Mouse (Mus musculus) macrophage (primary cell): ENCODE measurements around the gene Mrpl17. TPM values are rescaled to one million over a fixed set of nuclear protein-coding genes. Genes with fewer than 3 reads are reported as not detected.
A peak's percentile ranks its signal among the peaks of the same experiment; 100 is the strongest.
"Not testable (repeated sequence)": the region's sequence is repeated elsewhere in the genome, so short reads cannot be mapped to it uniquely, and the experiment has no call there.

ENCODE experiments used
- H3K27ac ChIP-seq: fragments of 350-480 bp; formaldehyde crosslinking; 2 replicates; pipeline ENCODE4 v1.9.0; 2021
- H3K36me3 ChIP-seq: fragments of 350-480 bp; formaldehyde crosslinking; 2 replicates; pipeline ENCODE4 v1.9.0; 2021; ENCODE audit errors: inconsistent target
- H3K4me3 ChIP-seq: fragments of 350-480 bp; formaldehyde crosslinking; 2 replicates; pipeline ENCODE4 v1.9.0; 2021; ENCODE audit errors: inconsistent target
- H3K79me2 ChIP-seq: fragments of 350-480 bp; formaldehyde crosslinking; 2 replicates; pipeline ENCODE4 v1.9.0; 2021; ENCODE audit errors: inconsistent target
- WGBS: methylation state at CpG from one replicate; pipeline ENCODE4 v1.1.7; 2026; ENCODE audit warnings: inconsistent platforms; ENCODE audit not compliant: missing documents; 5-methylcytosine and 5-hydroxymethylcytosine counted together
- polyA plus RNA-seq: library from polyadenylated mRNA; stranded (reverse); fragments of 250-400 nt; gene quantifications from 3 replicates; pipeline ENCODE4 v1.2.4, GENCODE M21; 2018; ENCODE audit warnings: inconsistent platforms
- total RNA-seq, 78 experiments: library from RNA; depleted of rRNA; stranded (reverse); fragments of 250-400 nt; gene quantifications; 1 replicate in 9 of 78; 2 replicates in 24 of 78; 3 replicates in 43 of 78; 4 replicates in 2 of 78; pipeline ENCODE4 v1.2.4; 2018; ENCODE audit warnings: inconsistent platforms in 56 of 78

The Mrpl17 gene
- 10 to 100 TPM in 19 of 26 experiments, 1 to 10 TPM in 7; 4.1 to 19.5 (median 11.0) TPM for total RNA-seq (2018; cell fraction: chromatin; rRNA removed)
- total RNA-seq (2018; cell fraction: cytosol; rRNA removed) = 10 to 100 TPM; 48.5 to 83.5 (median 65.6) TPM
- total RNA-seq (2018; cell fraction: nucleus; rRNA removed) = 10 to 100 TPM in 24 of 26 experiments, 1 to 10 TPM in 2; 6.3 to 36.0 (median 16.1) TPM
- 39.9 to 175 TPM (median 79.2 TPM) in 3 replicates for polyA plus RNA-seq

DNA sequence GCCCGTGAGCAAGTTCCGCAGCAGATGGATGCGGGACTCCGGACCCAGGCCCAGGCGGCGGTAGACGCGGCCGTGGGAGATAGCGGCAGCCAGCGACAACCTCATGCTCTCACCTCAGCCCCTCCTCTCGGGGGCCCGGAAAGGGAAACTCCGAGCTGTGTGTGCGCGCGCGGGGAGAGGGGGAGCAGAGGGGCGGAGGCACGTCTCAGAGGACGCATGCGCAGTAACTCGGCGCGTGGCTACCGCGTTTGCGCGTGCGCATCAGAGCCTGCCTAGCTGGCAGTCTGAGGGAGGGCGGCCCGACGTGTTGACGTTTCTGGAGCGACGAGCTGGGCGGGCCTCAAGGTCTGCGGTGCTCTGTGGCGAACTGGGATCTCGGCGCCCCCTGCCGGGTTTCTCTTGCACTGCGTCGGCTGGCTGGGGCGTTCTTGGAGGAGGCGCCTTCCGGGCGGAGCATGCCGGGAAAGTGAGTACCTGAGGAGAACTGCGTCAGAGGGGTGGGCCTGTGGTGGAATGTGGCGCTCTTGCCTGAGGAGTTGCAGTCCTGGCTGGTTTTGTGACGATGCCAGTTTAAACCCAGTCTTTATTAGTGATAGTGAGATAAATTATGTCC, at the start of gene Mrpl17:
Gene Mrpl17 (minus strand): TSS at position 223 of the 613 bp plus-strand sequence.
- under 1% methylated on average over 50 of the region's 52 CpGs for WGBS
- peak within 1 kb of the TSS; percentile 85 for H3K4me3 ChIP-seq
- H3K27ac ChIP-seq = peak within 1 kb of the TSS; percentile 70
- H3K79me2 ChIP-seq = peaks cover 15% of the 10 kb centered on the region
- H3K36me3 ChIP-seq = peaks cover 4% of the 10 kb centered on the region; the same call in 1 of the 2 replicates

DNA sequence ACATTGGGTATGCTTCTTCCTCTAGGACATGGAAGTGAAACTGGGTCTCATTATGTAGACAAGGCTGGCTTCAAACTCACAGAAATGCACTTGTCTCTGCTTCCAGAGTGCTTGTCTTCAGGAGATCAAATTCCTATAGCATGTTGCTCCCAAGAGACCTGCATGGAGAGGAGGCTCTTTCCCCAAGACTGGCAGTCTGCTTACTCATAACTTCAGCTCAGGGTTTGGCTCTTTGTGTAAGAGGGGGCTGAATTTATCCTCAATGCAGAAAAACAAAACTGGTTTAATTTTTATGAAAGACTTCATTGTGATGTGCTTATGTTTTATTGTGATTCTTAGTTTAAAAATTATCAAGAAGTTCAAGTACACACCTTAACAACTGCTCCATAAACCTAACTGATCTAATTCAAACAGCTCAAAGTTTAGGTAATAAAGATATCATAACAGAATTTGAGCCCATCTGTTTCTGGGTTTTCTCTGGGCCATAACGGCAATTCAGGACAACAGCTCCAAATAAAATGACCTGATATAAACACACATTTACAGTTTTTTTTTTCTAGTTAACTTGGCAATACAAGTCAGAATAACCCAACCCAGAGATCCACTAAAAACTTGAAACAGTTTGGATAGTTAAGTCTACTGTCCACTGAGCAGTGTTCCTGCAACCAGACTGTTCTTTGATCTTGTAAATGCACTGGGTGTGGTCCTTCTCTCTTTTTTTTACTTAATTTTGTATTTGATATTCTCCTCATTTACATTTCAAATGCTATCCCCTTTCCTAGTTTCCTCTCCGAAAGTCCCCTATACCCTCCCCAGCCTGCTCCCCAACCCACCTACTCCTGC, 45.0 kb upstream of the Mrpl17 start:
- not testable (repeated sequence) for H3K36me3 ChIP-seq, H3K4me3 ChIP-seq, H3K79me2 ChIP-seq, H3K27ac ChIP-seq
- WGBS = no CpG with 5 or more reads among the region's 2 CpGs

DNA sequence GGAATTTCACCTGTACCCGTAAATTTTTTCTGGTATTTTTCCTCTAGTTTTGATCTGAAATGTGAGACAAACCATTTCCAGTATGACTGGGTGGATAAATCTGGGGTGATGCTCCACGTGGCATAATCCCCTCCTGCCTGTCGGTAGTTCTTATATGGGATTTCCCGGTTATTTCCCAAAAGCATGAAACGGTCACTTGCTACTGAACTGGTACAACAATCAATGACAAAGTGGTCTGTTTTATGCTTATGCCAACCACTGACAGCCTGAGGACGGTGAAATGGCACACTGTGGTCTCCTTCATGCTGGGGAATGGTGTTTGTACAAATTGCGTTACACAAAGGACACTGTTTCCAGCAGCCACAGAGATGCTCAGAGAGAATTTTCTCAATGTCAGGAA, 13.4 kb upstream of the Mrpl17 start:
- Histone ChIP-seq H3K79me2 (no peaks in the 10 kb centered on the region), H3K27ac (no peak overlapping the region), H3K36me3 (no peaks in the 10 kb centered on the region), H3K4me3 (no peak overlapping the region)
- WGBS = 89% methylated on average over 7 of the region's 7 CpGs

DNA sequence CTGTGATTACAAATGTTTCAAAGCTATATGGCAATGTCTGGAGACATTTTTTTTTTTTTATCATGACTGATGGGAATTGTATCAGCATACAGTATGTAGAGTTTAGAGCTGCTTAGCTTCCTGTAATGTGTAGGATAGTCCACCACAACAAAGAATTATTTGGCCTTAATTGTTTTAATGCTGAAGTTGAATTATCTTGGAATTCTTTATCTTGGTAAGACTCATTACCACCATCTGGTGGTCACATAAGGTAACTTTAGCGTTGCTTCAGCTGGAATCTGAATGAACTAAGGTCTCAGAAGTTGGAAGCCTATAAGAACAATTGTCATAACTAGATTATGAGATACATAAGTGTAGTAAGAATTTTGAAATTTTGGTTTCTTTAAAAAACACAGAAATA, 7.6 kb upstream of the Mrpl17 start:
- Histone ChIP-seq H3K36me3 (no peaks in the 10 kb centered on the region), H3K79me2 (no peaks in the 10 kb centered on the region), H3K27ac (no peak overlapping the region), H3K4me3 (no peak overlapping the region)
- 0% methylated on average over 1 of the region's 1 CpGs for WGBS

DNA sequence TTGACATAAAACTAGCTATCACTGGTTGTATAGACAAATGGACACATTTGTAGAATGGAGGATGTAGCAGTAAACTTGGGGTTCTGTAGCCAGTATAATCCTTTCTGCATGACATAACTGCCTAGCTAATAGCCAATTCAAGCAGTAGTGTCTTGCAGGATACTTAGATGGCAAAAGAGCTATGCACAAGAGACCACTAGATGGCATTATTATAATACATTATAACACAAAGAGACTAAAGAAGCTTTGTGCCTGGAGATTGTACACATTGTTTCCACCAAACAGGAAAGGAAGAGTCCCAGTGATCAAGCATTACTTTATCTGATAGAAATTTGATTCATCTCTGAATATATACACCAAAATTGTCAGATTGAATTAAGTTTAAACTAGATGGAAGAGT, 5.8 kb upstream of the Mrpl17 start:
- H3K79me2 ChIP-seq = no peaks in the 10 kb centered on the region
- H3K27ac ChIP-seq = no peak overlapping the region
- no peaks in the 10 kb centered on the region for H3K36me3 ChIP-seq
- no peak overlapping the region for H3K4me3 ChIP-seq

DNA sequence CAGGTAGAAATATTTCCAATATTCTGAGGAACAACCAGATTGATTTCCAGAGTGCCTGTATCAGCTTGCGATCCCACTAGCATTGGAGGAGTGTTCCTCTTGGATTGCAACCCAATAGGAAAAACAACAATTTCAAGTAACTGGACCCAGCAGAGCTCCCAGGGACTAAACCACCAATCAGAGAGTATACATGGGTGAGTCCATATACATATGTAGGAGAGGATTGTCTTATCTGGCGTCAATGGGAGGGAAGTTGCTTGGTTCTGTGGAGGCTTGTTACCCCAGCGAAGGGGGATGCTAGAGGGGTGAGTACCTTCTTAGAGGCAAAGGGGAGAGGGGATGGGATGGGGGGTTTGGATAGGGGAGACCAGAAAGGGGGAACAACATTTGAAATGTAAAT, 2.4 kb upstream of the Mrpl17 start:
- H3K79me2 ChIP-seq = peaks cover 15% of the 10 kb centered on the region
- peaks cover 4% of the 10 kb centered on the region; the same call in 1 of the 2 replicates for H3K36me3 ChIP-seq
- no peak overlapping the region for H3K4me3 ChIP-seq
- H3K27ac ChIP-seq = no peak overlapping the region
- WGBS = 90% methylated on average over 2 of the region's 3 CpGs

DNA sequence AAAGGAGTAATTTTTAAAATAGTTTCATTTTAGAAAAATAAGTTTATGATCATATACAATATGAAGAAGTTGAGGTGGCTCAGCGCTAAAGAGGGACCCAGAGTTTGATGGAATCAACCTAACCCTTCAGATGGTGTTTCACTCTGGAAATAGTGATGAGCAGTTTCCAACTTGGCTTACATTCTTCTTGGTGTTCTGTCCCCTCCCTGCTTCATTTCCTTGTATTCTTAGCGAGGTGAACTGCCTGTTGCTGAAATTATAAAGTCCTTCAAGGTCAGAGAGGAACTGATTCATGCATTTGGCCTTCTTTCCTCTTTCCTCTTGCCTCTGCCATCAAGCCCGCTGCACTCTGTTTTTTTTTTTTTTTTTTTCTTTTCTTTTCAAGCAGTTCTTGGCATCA, 1.7 kb upstream of the Mrpl17 start:
- no peak overlapping the region for H3K4me3 ChIP-seq
- H3K36me3 ChIP-seq = peaks cover 4% of the 10 kb centered on the region; the same call in 1 of the 2 replicates
- H3K79me2 ChIP-seq = peaks cover 15% of the 10 kb centered on the region
- no peak overlapping the region for H3K27ac ChIP-seq
- WGBS = 70% methylated on average over 3 of the region's 3 CpGs

DNA sequence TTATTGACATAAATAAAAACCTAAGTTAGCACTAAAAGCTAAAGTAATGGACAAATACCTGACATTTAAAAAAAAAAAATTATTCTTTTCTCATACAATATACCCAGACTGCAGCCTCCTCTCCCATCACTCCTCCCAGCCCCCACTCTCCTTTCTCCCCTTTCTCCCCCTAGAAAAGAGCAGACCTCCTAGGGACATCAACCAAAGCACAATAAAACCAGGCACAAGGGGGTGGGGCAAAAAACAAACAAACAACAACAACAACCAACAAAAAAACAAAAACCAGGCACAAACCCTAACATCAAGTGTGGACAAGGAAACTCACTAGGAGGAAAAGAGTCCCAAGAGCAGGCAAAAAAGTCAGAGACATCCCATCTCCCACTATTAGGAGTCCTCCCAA, 617 bp upstream of the Mrpl17 start:
- peaks cover 4% of the 10 kb centered on the region; the same call in 1 of the 2 replicates for H3K36me3 ChIP-seq
- no peak overlapping the region for H3K4me3 ChIP-seq
- peaks cover 15% of the 10 kb centered on the region for H3K79me2 ChIP-seq
- H3K27ac ChIP-seq = no peak overlapping the region

DNA sequence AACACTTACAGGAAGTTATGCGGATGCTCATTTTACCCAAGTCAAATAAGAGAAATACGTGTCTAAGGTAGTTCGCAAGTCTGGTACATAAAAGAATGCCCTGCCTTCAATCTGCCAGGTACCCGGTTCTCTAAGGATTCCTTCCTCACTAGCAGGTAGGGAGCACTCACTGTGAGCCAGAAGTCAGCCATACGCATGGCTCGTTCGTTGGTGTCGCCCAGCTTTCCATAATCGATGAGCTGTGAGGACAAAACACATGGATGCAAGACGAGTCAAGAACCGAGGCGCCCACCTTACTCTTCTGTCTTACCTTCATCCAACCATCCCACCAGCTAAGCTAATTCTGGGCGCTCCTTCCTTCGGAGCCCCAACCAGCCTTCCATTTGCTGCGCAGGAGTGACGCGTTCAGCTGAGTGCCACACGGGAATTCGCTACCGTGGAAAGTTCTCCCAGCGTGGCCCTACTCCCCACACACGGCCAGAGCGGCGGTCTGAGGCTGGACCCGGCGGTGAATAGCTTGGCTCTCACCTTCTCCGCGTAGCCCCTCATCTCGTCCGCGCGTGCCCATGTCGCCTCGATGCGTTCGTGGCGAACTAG, 521 bp downstream of the Mrpl17 start:
- peak overlapping the region; percentile 70 for H3K27ac ChIP-seq
- 3% methylated on average over 37 of the region's 37 CpGs for WGBS

DNA sequence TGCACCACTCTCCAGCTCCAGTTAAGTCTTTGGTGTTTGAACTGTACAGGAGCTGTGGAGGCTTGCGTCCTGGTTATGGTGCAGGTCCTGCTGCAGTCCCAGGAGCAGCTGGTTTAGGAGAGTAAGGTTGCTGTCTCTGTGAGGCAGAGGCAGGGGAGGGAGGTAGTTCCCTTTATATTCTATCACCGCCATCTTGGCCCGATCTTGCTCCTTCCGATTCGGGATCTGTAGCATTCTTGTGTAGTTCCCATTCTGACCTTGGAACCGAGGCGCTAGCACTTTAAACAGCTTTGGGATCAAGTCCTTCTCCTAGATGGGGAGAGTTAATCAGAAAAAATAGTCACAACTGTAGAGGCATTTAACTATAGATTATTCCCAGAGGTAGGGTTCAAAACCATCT, 1.1 kb downstream of the Mrpl17 start:
- peaks cover 15% of the 10 kb centered on the region for H3K79me2 ChIP-seq
- H3K36me3 ChIP-seq = peaks cover 4% of the 10 kb centered on the region; the same call in 1 of the 2 replicates
- H3K27ac ChIP-seq = no peak overlapping the region
- H3K4me3 ChIP-seq = peak overlapping the region; percentile 85
- WGBS = 87% methylated on average over 7 of the region's 7 CpGs

More for the DNA sequence above, 521 bp downstream of the Mrpl17 start:
- peaks cover 15% of the 10 kb centered on the region for H3K79me2 ChIP-seq
- peaks cover 4% of the 10 kb centered on the region; the same call in 1 of the 2 replicates for H3K36me3 ChIP-seq
- H3K4me3 ChIP-seq = peak overlapping the region; percentile 85

DNA sequence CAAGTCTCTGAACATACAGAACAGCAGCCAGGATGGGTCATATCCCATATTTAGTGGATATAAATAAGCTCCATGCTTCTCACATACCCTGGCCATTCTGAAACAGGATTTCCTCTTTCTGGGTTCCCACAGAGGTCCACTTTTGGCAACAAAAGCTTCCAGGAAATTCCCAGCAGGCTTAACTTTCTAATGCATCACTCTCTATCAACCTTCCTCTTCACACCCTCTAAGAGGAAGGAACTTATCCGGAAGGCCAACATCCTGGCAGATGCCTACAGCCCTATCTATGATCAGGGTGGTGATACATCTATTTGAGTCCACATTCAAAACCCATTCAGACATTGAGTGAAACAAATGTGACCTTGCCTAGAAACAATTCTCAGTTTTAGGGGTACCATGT, 2.5 kb downstream of the Mrpl17 start:
- Histone ChIP-seq H3K4me3 (no peak overlapping the region), H3K27ac (no peak overlapping the region), H3K36me3 (peaks cover 4% of the 10 kb centered on the region; the same call in 1 of the 2 replicates), H3K79me2 (peaks cover 15% of the 10 kb centered on the region)
- 40% methylated on average over 1 of the region's 1 CpGs for WGBS

DNA sequence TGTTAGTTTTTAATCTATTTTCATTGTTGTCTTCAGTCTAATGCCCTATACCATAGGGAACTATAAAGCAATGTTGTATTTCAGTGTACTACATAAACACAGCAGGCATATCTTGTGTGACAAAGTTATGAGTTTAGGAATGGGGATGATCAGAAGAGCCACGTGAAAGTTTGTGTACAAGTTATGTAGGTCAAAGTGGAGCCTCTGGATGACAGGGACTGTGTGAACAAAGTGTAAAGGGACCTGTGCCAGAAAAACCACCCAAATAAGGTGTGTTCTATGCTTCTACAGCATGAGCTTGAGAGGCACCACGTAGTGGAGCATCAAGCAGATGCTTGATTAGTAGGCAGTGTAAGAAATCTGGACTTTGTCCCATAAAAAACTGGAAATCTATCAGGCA, 4.2 kb downstream of the Mrpl17 start:
- peaks cover 4% of the 10 kb centered on the region; the same call in 1 of the 2 replicates for H3K36me3 ChIP-seq
- H3K4me3 ChIP-seq = no peak overlapping the region
- no peak overlapping the region for H3K27ac ChIP-seq
- 100% methylated on average over 2 of the region's 2 CpGs for WGBS
- H3K79me2 ChIP-seq = peaks cover 15% of the 10 kb centered on the region

DNA sequence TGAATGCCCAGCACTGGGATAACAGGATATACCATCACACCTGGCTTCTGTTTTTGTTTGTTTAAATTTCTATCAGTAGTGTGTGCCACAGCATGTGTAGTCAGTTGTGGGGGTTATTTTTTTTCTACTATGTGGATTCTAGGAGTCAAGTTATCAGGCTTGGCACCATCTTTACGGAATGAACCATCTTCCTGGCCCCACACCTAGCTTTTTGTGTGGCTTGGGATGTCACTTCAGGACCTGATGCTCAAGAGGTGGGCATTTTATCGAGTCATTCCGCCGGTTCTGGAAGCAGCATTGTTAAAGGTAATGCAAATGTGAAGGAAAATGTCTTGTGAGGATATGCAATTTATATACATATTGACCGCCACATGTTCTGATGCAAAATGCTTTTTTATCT, 4.8 kb downstream of the Mrpl17 start:
- Histone ChIP-seq H3K27ac (no peak overlapping the region), H3K36me3 (peaks cover 4% of the 10 kb centered on the region; the same call in 1 of the 2 replicates), H3K4me3 (no peak overlapping the region), H3K79me2 (peaks cover 15% of the 10 kb centered on the region)
- 94% methylated on average over 2 of the region's 5 CpGs for WGBS

DNA sequence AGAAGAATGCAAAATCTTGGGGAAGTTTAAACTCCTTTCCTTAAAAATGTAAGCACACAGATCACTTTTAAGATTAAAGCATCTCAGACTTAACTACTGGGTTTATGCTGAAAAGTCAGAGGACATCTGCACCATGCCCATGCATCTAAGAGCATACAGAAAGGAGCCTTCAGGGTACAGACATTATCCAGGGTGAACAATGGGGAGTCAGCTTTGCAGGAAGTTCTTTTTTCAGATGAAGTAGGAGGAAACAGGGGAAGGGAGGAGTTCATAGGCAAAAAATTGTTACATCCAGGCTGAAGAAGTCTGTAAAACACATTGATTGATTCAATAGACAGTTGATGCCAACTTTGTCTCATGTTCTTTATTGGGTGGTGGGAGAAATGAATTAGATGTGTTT, 7.5 kb downstream of the Mrpl17 start:
- no peak overlapping the region; the same call in 1 of the 2 replicates for H3K27ac ChIP-seq
- H3K79me2 ChIP-seq = no peaks in the 10 kb centered on the region
- H3K4me3 ChIP-seq = no peak overlapping the region

DNA sequence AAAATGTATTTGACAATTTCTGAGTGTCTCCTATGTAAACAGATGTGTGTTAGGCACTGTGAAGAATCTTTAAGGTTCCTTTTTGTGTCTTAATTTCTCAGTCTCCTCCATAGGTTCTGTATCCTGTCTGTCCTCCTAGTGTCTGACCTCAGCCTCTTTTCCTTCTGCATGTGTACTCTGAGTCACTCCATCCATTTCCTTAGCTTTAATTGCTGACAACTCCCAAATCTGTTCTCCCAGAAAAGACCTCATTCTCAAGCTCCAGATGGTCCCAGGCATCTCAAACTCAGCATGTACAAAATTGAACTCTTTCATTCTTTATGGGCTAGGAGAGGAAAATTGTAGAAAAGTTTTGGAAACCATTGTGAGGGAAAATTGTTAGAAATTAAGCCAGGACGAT, 8.1 kb downstream of the Mrpl17 start:
- 38% methylated on average over 1 of the region's 1 CpGs for WGBS
- Histone ChIP-seq H3K27ac (no peak overlapping the region; the same call in 1 of the 2 replicates), H3K36me3 (no peaks in the 10 kb centered on the region), H3K4me3 (no peak overlapping the region), H3K79me2 (no peaks in the 10 kb centered on the region)

More for the DNA sequence above, 7.5 kb downstream of the Mrpl17 start:
- no peaks in the 10 kb centered on the region for H3K36me3 ChIP-seq
